Mouse (Mus musculus): ENCODE data around the gene Bud23.

DNA sequence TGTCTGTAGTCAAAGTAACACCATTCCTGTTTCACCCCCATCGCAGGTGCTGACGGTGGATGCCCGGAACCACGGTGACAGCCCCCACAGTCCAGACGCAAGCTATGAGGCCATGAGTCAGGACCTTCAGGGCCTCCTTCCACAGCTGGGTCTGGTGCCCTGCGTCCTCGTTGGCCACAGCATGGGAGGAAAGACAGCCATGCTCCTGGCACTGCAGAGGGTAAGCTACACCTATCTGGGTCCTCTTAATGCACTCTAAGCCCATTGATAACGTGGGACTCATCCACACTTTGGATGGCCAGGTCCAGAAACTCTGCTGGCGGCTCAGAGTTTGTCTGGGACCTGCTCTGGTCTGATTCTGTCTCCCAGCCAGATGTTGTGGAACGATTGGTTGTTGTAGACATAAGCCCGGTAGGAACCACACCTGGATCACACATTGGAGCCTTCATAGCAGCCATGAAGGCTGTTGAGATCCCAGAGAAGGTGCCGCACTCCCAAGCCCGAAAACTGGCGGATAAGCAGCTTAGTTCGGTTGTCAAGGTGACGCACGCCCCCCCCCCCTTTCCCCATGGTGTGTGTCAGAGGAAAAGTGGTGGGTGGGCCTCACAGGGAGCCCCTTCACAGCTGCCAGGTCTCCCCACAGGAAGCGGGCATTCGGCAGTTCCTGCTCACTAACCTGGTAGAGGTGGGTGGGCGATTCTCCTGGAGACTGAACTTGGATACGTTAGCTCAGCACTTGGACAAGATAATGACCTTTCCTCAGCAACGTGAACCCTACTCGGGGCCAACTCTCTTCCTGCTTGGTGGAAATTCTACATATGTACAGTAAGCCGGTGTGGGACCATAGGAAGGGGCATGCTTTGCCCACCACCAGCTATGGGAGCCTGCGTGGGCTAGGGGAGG lies 53.7 kb downstream of the Bud23 start:
- no peak for TF ChIP-seq CTCF (IDR thresholded peaks at IDR 0.05; ENCODE audit: low read depth)
- TF ChIP-seq EP300 (IDR thresholded peaks at IDR 0.05; ENCODE audit: low read depth), result no peak
